Mouse (Mus musculus): ENCODE measurements around the gene Ptprd.

Ptprd gene

GRCm38 (mm10) chr4:77558404-77559202 is 653.2 kb downstream of the Ptprd start:
- DNase-seq (ENCODE audit: low spot score): peak; percentile 1

GRCm38 (mm10) chr4:77555841-77556240 is 655.9 kb downstream of the Ptprd start:
- no peak for DNase-seq (ENCODE audit: low spot score)

- DNase-seq (ENCODE audit: low spot score): no peak
Measured at GRCm38 (mm10) chr4:77537843-77538242, 673.9 kb downstream of the Ptprd start.

GRCm38 (mm10) chr4:77537336-77537735 is 674.4 kb downstream of the Ptprd start:
- DNase-seq (ENCODE audit: low spot score): no peak

GRCm38 (mm10) chr4:77535601-77536000 is 676.2 kb downstream of the Ptprd start:
- DNase-seq (ENCODE audit: low spot score): no peak

GRCm38 (mm10) chr4:77534553-77534952 is 677.2 kb downstream of the Ptprd start:
- no peak for DNase-seq (ENCODE audit: low spot score)

GRCm38 (mm10) chr4:77519166-77519565 is 692.6 kb downstream of the Ptprd start:
- DNase-seq (ENCODE audit: low spot score): no peak

- DNase-seq (ENCODE audit: low spot score): no peak
Measured at GRCm38 (mm10) chr4:77513914-77514628, 697.7 kb downstream of the Ptprd start.

GRCm38 (mm10) chr4:77513041-77513440 is 698.7 kb downstream of the Ptprd start:
- DNase-seq (ENCODE audit: low spot score): no peak

- no peak for DNase-seq (ENCODE audit: low spot score)
Measured at GRCm38 (mm10) chr4:77454049-77454448, 757.7 kb downstream of the Ptprd start.

- no peak for DNase-seq (ENCODE audit: low spot score)
Measured at GRCm38 (mm10) chr4:77399146-77399545, 812.6 kb downstream of the Ptprd start.

GRCm38 (mm10) chr4:77361728-77362127 is 850.0 kb downstream of the Ptprd start:
- no peak for DNase-seq (ENCODE audit: low spot score)

GRCm38 (mm10) chr4:77327198-77327597 is 884.6 kb downstream of the Ptprd start:
- no peak for DNase-seq (ENCODE audit: low spot score)

GRCm38 (mm10) chr4:77317060-77317680 is 894.6 kb downstream of the Ptprd start:
- no peak for DNase-seq (ENCODE audit: low spot score)

- no peak for DNase-seq (ENCODE audit: low spot score)
Measured at GRCm38 (mm10) chr4:77316644-77317043, 895.1 kb downstream of the Ptprd start.

- DNase-seq (ENCODE audit: low spot score): no peak
Measured at GRCm38 (mm10) chr4:77310127-77310788, 901.5 kb downstream of the Ptprd start.

- no peak for DNase-seq (ENCODE audit: low spot score)
Measured at GRCm38 (mm10) chr4:77283423-77283822, 928.3 kb downstream of the Ptprd start.

- no peak for DNase-seq (ENCODE audit: low spot score)
Measured at GRCm38 (mm10) chr4:77277913-77278312, 933.8 kb downstream of the Ptprd start.

GRCm38 (mm10) chr4:77259972-77260290 is 951.8 kb downstream of the Ptprd start:
- no peak for DNase-seq (ENCODE audit: low spot score)

- no peak for DNase-seq (ENCODE audit: low spot score)
Measured at GRCm38 (mm10) chr4:77259250-77259971, 952.4 kb downstream of the Ptprd start.

- no peak for DNase-seq (ENCODE audit: low spot score)
Measured at GRCm38 (mm10) chr4:77251188-77251587, 960.6 kb downstream of the Ptprd start.

- DNase-seq (ENCODE audit: low spot score): no peak
Measured at GRCm38 (mm10) chr4:77249801-77250200, 962.0 kb downstream of the Ptprd start.

All from c-Kit-positive CD71-positive TER-119-positive erythroid progenitor cells, embryonic 14.5 days (primary cell).